Mouse (Mus musculus) lung, postnatal 10 days (tissue): ENCODE results near the gene Klhl29.

Experiments used
- DNase-seq: peaks from one replicate; pipeline ENCODE4 v3.0.0; 2021

Gene Klhl29

GRCm38 (mm10) chr12:5182165-5182564, 193.3 kb downstream of the Klhl29 start:
- DNase-seq: no peak

GRCm38 (mm10) chr12:5176716-5177341, 198.7 kb downstream of the Klhl29 start:
- no peak for DNase-seq

- peak; percentile 58 for DNase-seq
Observed at GRCm38 (mm10) chr12:5166141-5166540, 209.3 kb downstream of the Klhl29 start.

GRCm38 (mm10) chr12:5165411-5165810, 210.1 kb downstream of the Klhl29 start:
- DNase-seq: peak; percentile 54

GRCm38 (mm10) chr12:5162672-5163071, 212.8 kb downstream of the Klhl29 start:
- no peak for DNase-seq

DNA sequence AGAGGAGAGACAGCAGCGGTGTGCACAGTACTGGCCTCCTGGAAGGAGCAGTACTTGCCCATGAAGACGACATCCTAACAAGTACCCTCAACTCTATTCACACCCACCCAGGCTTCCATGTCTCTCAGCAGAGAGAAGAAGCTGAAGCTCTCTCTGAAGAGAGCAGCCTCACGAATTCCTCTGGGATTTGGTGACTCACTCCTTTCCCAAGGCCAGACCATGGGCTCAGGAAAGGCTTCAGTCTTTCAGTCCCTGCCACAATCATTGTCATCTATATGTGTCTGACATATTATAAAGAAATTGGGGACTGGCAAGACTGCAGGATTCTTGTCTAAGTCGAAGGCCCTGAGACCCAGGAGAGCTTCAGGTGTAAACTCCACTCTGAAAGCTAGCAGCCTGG, 213.9 kb downstream of the Klhl29 start:
- no peak for DNase-seq

DNA sequence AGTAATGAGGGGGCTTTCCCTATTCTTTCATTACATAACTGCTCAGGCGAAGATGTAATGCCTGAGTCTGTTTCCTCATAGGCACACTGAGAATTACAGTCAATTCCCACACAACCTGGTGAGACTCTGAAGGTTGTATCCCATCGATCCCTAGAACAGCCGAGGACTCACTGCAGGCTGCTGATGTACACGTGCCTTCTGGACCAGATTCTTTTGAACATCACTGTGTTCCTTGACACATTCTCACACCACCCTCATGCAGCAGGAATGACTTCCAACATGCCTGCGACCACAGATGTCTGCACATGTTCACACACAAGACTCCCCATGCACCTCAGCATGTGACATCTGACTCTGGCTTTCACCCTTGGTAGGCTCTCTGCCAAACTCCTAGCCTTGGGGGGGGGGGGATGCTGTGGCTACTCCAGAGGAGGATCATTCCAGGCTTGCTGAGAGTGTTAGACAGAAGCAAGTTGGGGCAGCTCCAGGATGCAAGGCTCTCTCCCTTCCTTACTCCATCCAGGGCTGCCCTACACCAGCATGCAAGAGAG, 217.5 kb downstream of the Klhl29 start:
- no peak for DNase-seq

- no peak for DNase-seq
Observed at GRCm38 (mm10) chr12:5157021-5157681, 218.3 kb downstream of the Klhl29 start.

GRCm38 (mm10) chr12:5155177-5155576, 220.3 kb downstream of the Klhl29 start:
- no peak for DNase-seq

DNA sequence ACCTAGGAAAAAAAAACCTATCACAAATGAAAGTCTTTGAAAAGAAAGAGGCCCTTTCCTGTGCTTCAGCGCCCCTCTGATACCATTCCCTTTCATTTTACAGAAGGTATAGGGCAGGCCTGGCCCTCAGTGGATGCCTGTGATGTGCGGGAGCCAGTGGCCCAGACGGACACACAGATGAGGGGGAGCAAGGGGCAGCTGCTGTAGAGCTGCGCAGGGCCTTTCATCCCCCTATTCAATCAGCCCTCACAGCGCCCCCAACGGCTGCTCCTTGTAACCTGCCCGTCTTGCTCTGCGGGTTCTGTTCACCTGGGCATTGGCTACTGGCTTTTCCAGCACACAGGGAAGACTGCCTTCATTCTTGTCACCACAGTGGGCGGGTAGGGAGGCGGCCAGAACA, 223.6 kb downstream of the Klhl29 start:
- DNase-seq: no peak

DNA sequence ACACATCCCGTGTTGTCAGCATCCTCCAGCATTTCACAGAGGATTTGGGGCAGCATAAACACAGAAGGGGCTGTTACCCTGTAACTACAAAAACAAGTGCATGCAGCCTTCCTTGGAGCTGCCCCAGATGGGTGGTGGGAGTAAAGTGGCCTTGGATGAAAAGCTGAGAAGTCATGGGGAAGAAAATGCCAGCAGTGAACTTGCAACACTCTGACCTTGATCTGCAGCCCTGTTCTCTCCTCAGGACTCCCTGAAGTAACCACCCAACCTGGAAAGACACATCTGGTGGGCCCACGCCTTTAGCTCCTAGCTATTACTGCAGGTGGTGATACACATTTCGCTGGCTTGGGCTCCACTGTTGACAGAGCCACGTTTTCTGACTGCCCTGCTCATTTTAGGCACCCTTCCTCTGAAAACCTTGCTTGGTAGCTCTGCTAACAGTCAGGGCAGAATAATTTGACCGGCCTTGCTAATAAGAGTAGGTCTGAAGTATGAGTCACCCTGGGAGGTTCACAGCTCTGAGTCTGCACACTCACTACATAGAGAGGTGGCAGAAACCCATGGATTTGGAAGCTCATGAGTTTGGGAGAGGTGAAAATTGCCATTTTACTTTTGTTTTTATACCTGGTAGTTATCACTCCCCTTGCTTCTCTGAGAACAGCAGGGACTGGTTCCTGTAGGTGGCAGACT, 228.0 kb downstream of the Klhl29 start:
- no peak for DNase-seq

- DNase-seq: no peak
Observed at GRCm38 (mm10) chr12:5143903-5144781, 231.3 kb downstream of the Klhl29 start.

GRCm38 (mm10) chr12:5143224-5143623, 232.3 kb downstream of the Klhl29 start:
- no peak for DNase-seq

- DNase-seq: peak; percentile 89
Observed at GRCm38 (mm10) chr12:5142776-5143175, 232.7 kb downstream of the Klhl29 start.

- no peak for DNase-seq
Observed at GRCm38 (mm10) chr12:5141040-5141439, 234.4 kb downstream of the Klhl29 start.

DNA sequence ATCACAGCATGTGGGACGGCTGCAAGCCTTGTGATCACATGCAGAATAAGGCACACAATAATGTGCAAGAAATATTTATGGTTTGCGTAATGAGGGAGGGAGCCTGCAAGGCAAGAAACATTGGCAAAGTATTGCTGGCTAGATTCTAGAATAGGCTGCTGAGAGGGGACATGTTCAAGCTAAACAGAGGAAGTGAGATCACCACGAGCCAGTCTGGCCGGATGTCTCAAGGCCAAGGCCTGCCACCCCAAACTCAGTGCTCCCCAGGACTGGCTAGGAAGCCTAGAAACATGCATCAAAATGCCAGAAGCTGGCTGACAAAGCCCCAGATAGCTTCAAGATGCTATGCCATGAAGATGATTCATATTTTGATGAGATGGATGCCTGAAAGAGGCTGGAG, 236.2 kb downstream of the Klhl29 start:
- DNase-seq: no peak

DNA sequence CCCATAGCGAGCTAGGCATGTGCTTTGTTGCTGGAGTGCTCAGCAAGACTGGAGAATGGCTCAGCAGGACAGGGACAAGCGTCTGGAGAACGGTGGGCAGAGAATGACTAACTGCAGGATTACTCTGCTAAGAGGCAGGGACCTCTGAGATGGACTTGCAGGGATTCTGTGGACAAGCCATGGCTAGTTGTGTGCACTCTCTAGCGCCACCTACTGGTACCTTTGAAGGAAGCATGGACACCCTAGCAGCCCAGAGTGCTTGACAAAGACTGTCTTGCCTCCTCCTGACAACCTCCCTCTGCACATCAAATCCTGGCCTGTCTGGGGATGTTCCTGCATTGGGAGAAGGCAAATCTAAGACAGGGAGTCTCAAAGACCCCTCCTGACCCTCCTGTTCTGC, 239.2 kb downstream of the Klhl29 start:
- peak; percentile 66 for DNase-seq

- no peak for DNase-seq
Observed at GRCm38 (mm10) chr12:5129190-5129589, 246.3 kb downstream of the Klhl29 start.

- no peak for DNase-seq
Observed at GRCm38 (mm10) chr12:5125907-5126306, 249.6 kb downstream of the Klhl29 start.

DNA sequence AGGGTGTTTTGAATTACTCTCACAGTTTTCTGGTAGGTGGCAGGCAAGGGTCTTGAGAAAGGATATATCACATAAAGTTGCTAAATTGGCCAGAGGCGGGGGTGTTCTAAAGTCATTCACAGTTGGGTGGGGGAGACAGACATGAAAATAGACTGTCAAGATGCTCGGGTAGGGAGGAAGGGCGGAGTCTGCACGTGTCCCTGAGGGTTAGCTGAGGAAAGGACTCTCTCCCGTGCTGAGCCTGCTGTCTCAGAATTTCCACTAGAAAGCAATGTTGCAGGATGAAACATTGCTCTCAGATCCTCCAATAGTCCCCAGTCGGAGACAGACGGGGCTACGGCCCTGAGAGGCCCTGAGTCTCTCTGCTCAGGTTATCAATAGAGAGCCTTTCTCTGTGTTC, 252.5 kb downstream of the Klhl29 start:
- no peak for DNase-seq

DNA sequence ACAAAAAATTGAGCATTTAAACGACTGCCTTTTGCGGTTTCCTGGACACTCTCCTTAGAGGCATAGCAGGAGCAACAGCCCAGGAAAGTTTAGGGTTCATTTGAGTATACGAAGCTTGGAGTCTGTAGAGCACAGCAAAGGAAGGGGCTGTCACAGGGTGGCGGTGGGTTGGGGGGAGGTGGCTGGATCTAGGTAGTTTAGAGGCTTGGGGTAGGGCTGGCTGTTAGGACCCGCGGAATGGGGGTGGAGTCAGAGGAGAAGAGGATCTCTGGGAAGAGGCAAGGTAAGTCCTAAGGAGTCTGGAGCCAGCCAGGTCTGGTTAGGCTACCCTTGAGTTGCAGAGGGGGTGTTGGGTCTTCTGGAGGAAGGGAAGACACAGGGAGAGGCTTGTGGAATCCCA, 255.2 kb downstream of the Klhl29 start:
- DNase-seq: no peak

DNA sequence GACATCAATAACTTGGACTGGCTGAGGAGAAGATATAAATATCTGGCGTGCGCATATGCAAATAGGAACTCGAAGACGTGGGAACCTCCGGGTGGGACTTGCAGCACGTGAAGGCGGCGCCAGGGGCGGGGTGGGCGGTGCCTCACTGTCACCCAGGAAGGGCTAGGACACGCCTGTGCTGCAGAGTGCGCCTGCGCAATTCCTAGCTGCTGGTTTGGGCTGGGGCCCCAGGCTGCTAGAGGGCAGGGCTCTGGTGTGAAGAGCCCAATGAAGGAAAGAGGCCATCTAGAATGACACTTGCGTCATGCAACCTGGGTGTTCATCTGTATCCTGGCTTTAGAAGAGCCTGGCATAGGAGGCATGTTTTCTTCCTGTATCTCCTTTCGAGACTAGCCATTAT, 255.8 kb downstream of the Klhl29 start:
- DNase-seq: peak; percentile 94

GRCm38 (mm10) chr12:5119286-5119685, 256.2 kb downstream of the Klhl29 start:
- no peak for DNase-seq
